8 mouse cellular contexts compared by ENCODE assay signal in the genomic region with DNA sequence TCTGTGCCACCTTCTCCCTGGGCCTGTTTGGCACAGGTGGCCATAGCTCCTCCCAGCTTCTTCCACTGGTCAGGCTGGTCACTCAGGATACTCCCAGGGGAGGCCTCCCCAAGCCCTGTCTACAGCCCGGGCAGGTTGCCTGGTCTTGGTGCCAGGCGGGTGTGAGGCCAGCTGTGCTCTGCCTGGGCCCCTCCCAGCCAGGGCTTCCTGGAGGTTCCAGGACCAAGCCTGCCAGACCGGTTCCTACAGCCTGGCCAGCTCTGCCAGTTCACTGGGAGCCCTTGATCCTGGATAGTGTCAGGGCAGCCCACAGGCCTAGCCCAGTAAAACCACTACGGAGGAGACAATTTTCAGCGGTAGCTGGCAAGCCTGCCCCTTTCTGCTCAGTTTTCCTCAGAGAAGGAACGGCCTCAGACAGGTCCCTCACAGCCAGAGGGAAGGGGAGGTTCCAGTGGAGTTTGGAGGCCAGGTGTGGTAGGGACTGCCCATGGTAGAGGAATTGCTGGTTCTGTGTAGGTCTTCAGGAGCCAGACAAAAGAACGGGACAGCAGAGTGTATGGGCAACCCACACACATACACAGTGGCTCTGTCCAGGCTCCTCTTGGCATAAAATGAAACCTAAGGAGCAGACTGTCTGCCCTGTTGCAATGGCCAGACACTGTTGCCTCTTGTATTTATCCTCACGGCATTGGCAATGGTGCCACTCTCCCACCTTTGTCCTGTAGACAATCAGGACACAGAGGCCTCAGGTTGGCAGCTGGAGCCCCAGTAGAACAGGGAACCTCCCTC.
DNase-seq lines count a peak whose midpoint lies in the region; ATAC-seq lines count a peak whose summit lies in the region.

No protein-coding gene starts in this region.

- intact Hi-C loops in left cerebral cortex, postnatal 4 days (cut with DNase I), result no loop called here
- intact Hi-C loops in left cerebral cortex, postnatal 25 days (cut with DNase I), result no loop called here

- ATAC-seq in megakaryocyte-erythroid progenitor cell, adult 5-6 weeks (replicated peaks; ENCODE audit: low FRiP score, low TSS enrichment, poor library complexity, severe bottlenecking), result no peak
- ATAC-seq in megakaryocyte, adult 5-6 weeks (ENCODE audit: poor library complexity, severe bottlenecking), result no peak

- DNase-seq in left cerebral cortex, postnatal 4 days, result peak; percentile 56
- DNase-seq in left cerebral cortex, postnatal 25 days (ENCODE audit: low spot score in 2 of 2), result no peak
- DNase-seq in gonadal fat pad, adult 2 months (ENCODE audit: low read depth), result peak; percentile 93
- peak; percentile 88 for DNase-seq in kidney, postnatal 10 days
- peak; percentile 79 for DNase-seq in ovary, postnatal 36 days (ENCODE audit: low spot score)
- no peak for DNase-seq in embryo, embryonic 11 days

Comparison
In these comparisons a context has a peak if more than half of its experiments do, and no peak if none do; other contexts are left out.
1. DNase-seq: peak in left cerebral cortex, postnatal 4 days (single experiment), gonadal fat pad, adult 2 months (single experiment), kidney, postnatal 10 days (single experiment) and ovary, postnatal 36 days (single experiment); none in left cerebral cortex, postnatal 25 days (0 of 2) and embryo, embryonic 11 days (single experiment).